In the genomic region with DNA sequence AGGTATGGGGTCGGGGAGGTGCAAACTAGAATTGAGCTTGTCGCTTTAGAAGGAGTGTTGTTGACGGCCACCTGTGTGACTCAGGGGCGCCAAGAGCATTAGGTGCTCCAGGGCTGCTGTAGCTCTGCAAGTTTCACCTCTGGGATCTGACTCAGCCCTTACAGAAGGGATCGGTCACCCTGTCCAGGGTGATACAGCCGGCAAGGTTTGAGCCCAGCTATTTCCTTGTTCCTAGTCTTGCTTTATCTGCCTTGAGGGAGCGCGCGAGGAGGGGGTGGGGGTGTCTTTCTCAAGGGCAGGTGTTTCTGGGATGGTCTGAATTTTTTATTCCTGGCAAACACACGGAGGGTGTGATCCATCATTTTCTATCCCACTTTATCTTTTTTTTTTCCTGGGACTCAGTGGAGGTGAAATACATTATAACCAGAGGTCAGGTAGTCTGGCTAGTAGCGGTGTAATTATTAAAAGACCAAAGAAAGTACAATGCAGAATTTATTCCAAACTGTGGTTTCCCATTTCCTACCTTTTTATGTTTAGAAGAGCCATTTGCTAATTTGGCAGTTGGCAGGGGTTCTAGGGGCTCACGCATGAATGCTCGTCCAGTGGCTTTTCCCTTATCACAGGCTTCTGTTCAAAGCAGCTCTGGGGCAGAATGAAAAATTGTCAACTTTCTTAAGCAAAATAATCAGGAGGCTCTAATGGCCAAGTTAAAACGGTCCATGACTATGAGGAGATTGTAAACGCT, we compare ENCODE assay signal across 8 mouse cellular contexts. TPM values are rescaled to one million over a fixed set of nuclear protein-coding genes. Genes with fewer than 3 reads are reported as not detected.
DNase-seq lines count a peak whose midpoint lies in the region; ATAC-seq and TF ChIP-seq lines count a peak whose summit lies in the region.

No protein-coding gene starts in this region.

- H3K9me3 ChIP-seq in heart, embryonic 10.5 days = no peaks in the 10 kb centered on the region
- H3K9me3 ChIP-seq in hindbrain, embryonic 12.5 days (replicated peaks) = no peaks in the 10 kb centered on the region
- H3K9me3 ChIP-seq in liver, embryonic 12.5 days (replicated peaks) = no peaks in the 10 kb centered on the region

- peak overlapping the region; percentile 82 for H3K4me3 ChIP-seq in heart, embryonic 10.5 days
- H3K4me3 ChIP-seq in hindbrain, embryonic 12.5 days = peak overlapping the region; percentile 71
- H3K4me3 ChIP-seq in liver, embryonic 12.5 days = peak overlapping the region; percentile 56
- peak overlapping the region; percentile 76 for H3K4me3 ChIP-seq in small intestine, adult 2 months (ENCODE audit: low read depth, low read length)

- H3K4me2 ChIP-seq in hindbrain, embryonic 12.5 days (replicated peaks) = peak overlapping the region; percentile 96
- peak overlapping the region; percentile 71 for H3K4me2 ChIP-seq in liver, embryonic 12.5 days

- WGBS in heart, embryonic 10.5 days = 10% methylated on average over 15 of the region's 15 CpGs
- WGBS in hindbrain, embryonic 12.5 days = 10% methylated on average over 15 of the region's 15 CpGs
- WGBS in liver, embryonic 12.5 days (ENCODE audit: insufficient replicate concordance) = 9% methylated on average over 15 of the region's 15 CpGs
- 7% methylated on average over 15 of the region's 15 CpGs for WGBS in small intestine, adult 2 months

- H3K36me3 ChIP-seq in heart, embryonic 10.5 days = no peaks in the 10 kb centered on the region
- H3K36me3 ChIP-seq in hindbrain, embryonic 12.5 days = no peaks in the 10 kb centered on the region
- H3K36me3 ChIP-seq in liver, embryonic 12.5 days = no peaks in the 10 kb centered on the region
- no peaks in the 10 kb centered on the region for H3K36me3 ChIP-seq in small intestine, adult 2 months (ENCODE audit: control insufficient read depth, insufficient read depth, low read length)

- DNase-seq in heart, embryonic 10.5 days (ENCODE audit: low spot score) = no peak
- no peak for DNase-seq in heart, postnatal 10 days
- DNase-seq in ZHBTc4 (ENCODE audit: low read depth, low spot score) = peak; percentile 33
- DNase-seq in left cerebral cortex, postnatal 25 days (ENCODE audit: low spot score in 2 of 2) = no peak
- no peak for DNase-seq in spleen, postnatal 10 days (ENCODE audit: low spot score in 2 of 2)

- H3K27ac ChIP-seq in heart, embryonic 10.5 days = peak overlapping the region; percentile 86
- H3K27ac ChIP-seq in hindbrain, embryonic 12.5 days = no peak overlapping the region
- H3K27ac ChIP-seq in liver, embryonic 12.5 days = 0 out of 2 replicates have a peak overlapping the region, but pooled peaks have one; percentile 30
- H3K27ac ChIP-seq in small intestine, adult 2 months (ENCODE audit: insufficient read depth, low read depth, low read length) = peak overlapping the region; percentile 82

- no peaks in the 10 kb centered on the region for H3K4me1 ChIP-seq in heart, embryonic 10.5 days
- H3K4me1 ChIP-seq in hindbrain, embryonic 12.5 days = peaks cover 12% of the 10 kb centered on the region
- H3K4me1 ChIP-seq in liver, embryonic 12.5 days = no peaks in the 10 kb centered on the region
- H3K4me1 ChIP-seq in small intestine, adult 2 months (ENCODE audit: control insufficient read depth, insufficient read depth, insufficient read length, low read length) = peaks cover 7% of the 10 kb centered on the region; the same call in 1 of the 2 replicates

- TF ChIP-seq POLR2A in small intestine, adult 2 months (IDR thresholded peaks at IDR 0.05; ENCODE audit: low read depth, low read length) = no peak

- TF ChIP-seq CTCF in small intestine, adult 2 months (IDR thresholded peaks at IDR 0.05; ENCODE audit: extremely low read depth, insufficient read length, insufficient replicate concordance, low read depth, low read length) = no peak

- no peak; the same call in 1 of the 2 replicates for ATAC-seq in hindbrain, embryonic 12.5 days (ENCODE audit: low FRiP score)
- ATAC-seq in liver, embryonic 12.5 days = peak; percentile 14; the same call in 1 of the 2 replicates

- peaks cover 54% of the 10 kb centered on the region for H3K27me3 ChIP-seq in heart, embryonic 10.5 days (ENCODE audit: insufficient read depth, poor library complexity, severe bottlenecking)
- H3K27me3 ChIP-seq in hindbrain, embryonic 12.5 days = peaks cover 50% of the 10 kb centered on the region
- H3K27me3 ChIP-seq in liver, embryonic 12.5 days (replicated peaks) = peaks cover 49% of the 10 kb centered on the region
- no peaks in the 10 kb centered on the region for H3K27me3 ChIP-seq in small intestine, adult 2 months (ENCODE audit: control insufficient read depth, insufficient read depth, low read length)

- H3K9ac ChIP-seq in hindbrain, embryonic 12.5 days = peak overlapping the region; percentile 66
- H3K9ac ChIP-seq in liver, embryonic 12.5 days = peak overlapping the region; percentile 61; the same call in 1 of the 2 replicates

- intact Hi-C loops in heart, postnatal 10 days (cut with DNase I) = loop anchor here (1.0 to 10.0 kb wide), 2 partner anchors 125 to 360 kb away; no protein-coding TSS in a partner anchor
- intact Hi-C loops in left cerebral cortex, postnatal 25 days (cut with DNase I) = loop anchor here (5.0 kb wide), 1 partner anchor 123 kb away; no protein-coding TSS in a partner anchor

RNA-seq across cellular contexts. Expression of a gene that starts 0.9 kb away (rescaled TPM):
- polyA plus RNA-seq in heart, embryonic 10.5 days (2016; fragmentation: Nextera tagmentation; extraction: Ambion mirVana) = 1.6 and 3.5 TPM in 2 replicates
- total RNA-seq in heart, postnatal 10 days (2021) = 1 to 10 TPM; 3.1 to 4.7 TPM
- 2.2 and 2.7 TPM in 2 replicates for polyA plus RNA-seq in hindbrain, embryonic 12.5 days (2016; fragmentation: Nextera tagmentation; extraction: Ambion mirVana)
- polyA plus RNA-seq in liver, embryonic 12.5 days (2016; fragmentation: Nextera tagmentation; extraction: Ambion mirVana) = 6.0 and 6.1 TPM in 2 replicates
- polyA plus RNA-seq in small intestine, adult 2 months (2012; rRNA removed) = 4.6 and 4.7 TPM in 2 replicates
- 10 to 100 TPM; 12.1 to 17.8 TPM for total RNA-seq in left cerebral cortex, postnatal 25 days (2021)
